Mouse (Mus musculus): ENCODE results near the gene Abcb8. TPM values are rescaled to one million over a fixed set of nuclear protein-coding genes. Genes with fewer than 3 reads are reported as not detected.
"Not testable (repeated sequence)": the region's sequence is repeated elsewhere in the genome, so short reads cannot be mapped to it uniquely, and the experiment has no call there.

Abcb8 gene
- total RNA-seq, 2 experiments from 2014 or later = 83.7 to 84.9 TPM

- DNase-seq = no peak
- intact Hi-C loops (cut with DNase I) = no loop called here
Observed at GRCm38 (mm10) chr5:24389658-24390020, 3.8 kb upstream of the Abcb8 start.

GRCm38 (mm10) chr5:24391864-24392263 lies 1.6 kb upstream of the Abcb8 start, which contains the start of gene Atg9b:
Gene Atg9b, minus strand, starts transcription at chr5:24392143.
- no peak for DNase-seq
- intact Hi-C loops (cut with DNase I) = loop anchor here (2.0 kb wide), 1 partner anchor 31 kb away; no protein-coding TSS in a partner anchor

- no peak for DNase-seq
- intact Hi-C loops (cut with DNase I) = loop anchor here (2.0 kb wide), 1 partner anchor 32 kb away; no protein-coding TSS in a partner anchor
Observed at GRCm38 (mm10) chr5:24392724-24393123, 739 bp upstream of the Abcb8 start.

GRCm38 (mm10) chr5:24394165-24394894 lies 867 bp downstream of the Abcb8 start:
- intact Hi-C loops (cut with DNase I) = no loop called here

GRCm38 (mm10) chr5:24396254-24396653 lies 2.8 kb downstream of the Abcb8 start:
- not testable (repeated sequence) for DNase-seq
- intact Hi-C loops (cut with DNase I) = loop anchor here (2.0 kb wide), 1 partner anchor 27 kb away; the partner anchor contains the start of genes Cdk5 and Slc4a2

More at GRCm38 (mm10) chr5:24394165-24394894, 867 bp downstream of the Abcb8 start:
- peak; percentile 93 to 95 for DNase-seq

- intact Hi-C loops (cut with DNase I) = no loop called here
Observed at GRCm38 (mm10) chr5:24399686-24400085, 6.2 kb downstream of the Abcb8 start.

GRCm38 (mm10) chr5:24400362-24400761 lies 6.9 kb downstream of the Abcb8 start:
- DNase-seq = no peak
- intact Hi-C loops (cut with DNase I) = no loop called here

More at GRCm38 (mm10) chr5:24399686-24400085, 6.2 kb downstream of the Abcb8 start:
- DNase-seq = no peak

- no peak for DNase-seq
- intact Hi-C loops (cut with DNase I) = no loop called here
Observed at GRCm38 (mm10) chr5:24400911-24401605, 7.6 kb downstream of the Abcb8 start.

GRCm38 (mm10) chr5:24401969-24402368 lies 8.5 kb downstream of the Abcb8 start:
- DNase-seq = no peak

GRCm38 (mm10) chr5:24404594-24405360 lies 11.3 kb downstream of the Abcb8 start:
- intact Hi-C loops (cut with DNase I) = no loop called here
- DNase-seq = no peak

More at GRCm38 (mm10) chr5:24401969-24402368, 8.5 kb downstream of the Abcb8 start:
- intact Hi-C loops (cut with DNase I) = no loop called here

GRCm38 (mm10) chr5:24405389-24405876 lies 12.0 kb downstream of the Abcb8 start:
- no peak for DNase-seq
- intact Hi-C loops (cut with DNase I) = no loop called here

GRCm38 (mm10) chr5:24408651-24409050 lies 15.2 kb downstream of the Abcb8 start:
- no peak for DNase-seq
- intact Hi-C loops (cut with DNase I) = no loop called here

- DNase-seq = no peak
- intact Hi-C loops (cut with DNase I) = no loop called here
Observed at GRCm38 (mm10) chr5:24409466-24409865, 16.0 kb downstream of the Abcb8 start.

- intact Hi-C loops (cut with DNase I) = no loop called here
Observed at GRCm38 (mm10) chr5:24412063-24412462, 18.6 kb downstream of the Abcb8 start.

GRCm38 (mm10) chr5:24413042-24413693 lies 19.7 kb downstream of the Abcb8 start, which contains the start of gene Asic3:
Gene Asic3, plus strand, starts transcription at chr5:24413392.
- intact Hi-C loops (cut with DNase I) = no loop called here
- DNase-seq = no peak

More at GRCm38 (mm10) chr5:24412063-24412462, 18.6 kb downstream of the Abcb8 start:
- DNase-seq = no peak

GRCm38 (mm10) chr5:24413938-24414337 lies 20.5 kb downstream of the Abcb8 start:
- intact Hi-C loops (cut with DNase I) = no loop called here

GRCm38 (mm10) chr5:24416222-24416736 lies 22.8 kb downstream of the Abcb8 start:
- peak; percentile 64 to 70 for DNase-seq

More at GRCm38 (mm10) chr5:24413938-24414337, 20.5 kb downstream of the Abcb8 start:
- DNase-seq = no peak

GRCm38 (mm10) chr5:24417587-24417986 lies 24.1 kb downstream of the Abcb8 start:
- DNase-seq = no peak
- intact Hi-C loops (cut with DNase I) = no loop called here

More at GRCm38 (mm10) chr5:24416222-24416736, 22.8 kb downstream of the Abcb8 start:
- intact Hi-C loops (cut with DNase I) = loop anchor here (1.0 kb wide), 1 partner anchor 54 kb away; no protein-coding TSS in a partner anchor

GRCm38 (mm10) chr5:24420381-24420780 lies 26.9 kb downstream of the Abcb8 start:
- intact Hi-C loops (cut with DNase I) = no loop called here
- no peak for DNase-seq
